Mouse (Mus musculus) hindbrain, embryonic 16.5 days (tissue): Measurements from ENCODE around the gene Nectin4. TPM values are rescaled to one million over a fixed set of nuclear protein-coding genes. Genes with fewer than 3 reads are reported as not detected.
A peak's percentile ranks its signal among the peaks of the same experiment; 100 is the strongest.

ENCODE experiments used
- ATAC-seq: fragments of 200-750 bp; cut with Nextera tagmentation; 2 replicates; pipeline ENCODE4 v1.8.0; 2017; ENCODE audit warnings: moderate TSS enrichment, moderate library complexity
- H3K27ac ChIP-seq: fragments of 300-500 bp; sonication (generic); 2 replicates; pipeline ENCODE4 v1.5.1; 2014; ENCODE audit warnings: low read depth, mild to moderate bottlenecking, control low read depth, low read length, moderate library complexity
- H3K27me3 ChIP-seq: fragments of 300-500 bp; sonication (generic); replicated peaks from 2 replicates; pipeline ENCODE4 v1.6.1; 2014; ENCODE audit warnings: low read length; ENCODE audit not compliant: control insufficient read depth, insufficient read depth
- H3K36me3 ChIP-seq: fragments of 300-500 bp; sonication (generic); 2 replicates; pipeline ENCODE4 v1.6.1; 2014; ENCODE audit warnings: mild to moderate bottlenecking, low read length, moderate library complexity, mixed read lengths; ENCODE audit not compliant: control insufficient read depth, insufficient read depth
- H3K4me1 ChIP-seq: fragments of 300-500 bp; sonication (generic); 2 replicates; pipeline ENCODE4 v1.6.1; 2014; ENCODE audit warnings: low read depth, low read length; ENCODE audit not compliant: control insufficient read depth, insufficient read depth
- H3K4me2 ChIP-seq: fragments of 300-500 bp; sonication (generic); 2 replicates; pipeline ENCODE4 v1.6.1; 2014; ENCODE audit warnings: mild to moderate bottlenecking, low read length, control low read depth, moderate library complexity
- H3K4me3 ChIP-seq: fragments of 300-500 bp; sonication (generic); 2 replicates; pipeline ENCODE4 v1.5.1; 2014; ENCODE audit warnings: mild to moderate bottlenecking, low read length, control low read depth, moderate library complexity
- H3K9ac ChIP-seq: fragments of 300-500 bp; sonication (generic); 2 replicates; pipeline ENCODE4 v1.6.1; 2014; ENCODE audit warnings: low read depth, mild to moderate bottlenecking, control low read depth, low read length, moderate library complexity
- H3K9me3 ChIP-seq: fragments of 300-500 bp; sonication (generic); 2 replicates; pipeline ENCODE4 v1.6.1; 2014; ENCODE audit warnings: mild to moderate bottlenecking, low read length, moderate library complexity; ENCODE audit not compliant: control insufficient read depth
- WGBS: fragments of 180-500 bp; shearing (Covaris S2); extraction: QIAGEN DNeasy Blood & Tissue Kit; methylation state at CpG from one replicate; pipeline ENCODE4 v1.1.7; 2014; 5-methylcytosine and 5-hydroxymethylcytosine counted together
- polyA plus RNA-seq: library from polyadenylated mRNA; unstranded; fragments of >200 nt; fragmentation: Nextera tagmentation; extraction: Ambion mirVana; gene quantifications from 2 replicates; pipeline ENCODE4 v1.2.1, GENCODE M21; 2015

Gene Nectin4
- polyA plus RNA-seq, 1 experiment from 2014 or later, result 4.7 TPM

- ATAC-seq, result peak; percentile 88
- Histone ChIP-seq H3K27me3 (no peaks in the 10 kb centered on the region), H3K4me2 (peak overlapping the region; percentile 77), H3K9ac (peak overlapping the region; percentile 99), H3K4me3 (peak overlapping the region; percentile 90), H3K27ac (peak overlapping the region; percentile 100), H3K9me3 (no peaks in the 10 kb centered on the region), H3K4me1 (peaks cover 32% of the 10 kb centered on the region), H3K36me3 (no peaks in the 10 kb centered on the region; the same call in 1 of the 2 replicates)
- WGBS, result under 1% methylated on average over 50 of the region's 61 CpGs
Observed at GRCm38 (mm10) chr1:171329433-171330215, 40.3 kb upstream of the Nectin4 start.

DNA sequence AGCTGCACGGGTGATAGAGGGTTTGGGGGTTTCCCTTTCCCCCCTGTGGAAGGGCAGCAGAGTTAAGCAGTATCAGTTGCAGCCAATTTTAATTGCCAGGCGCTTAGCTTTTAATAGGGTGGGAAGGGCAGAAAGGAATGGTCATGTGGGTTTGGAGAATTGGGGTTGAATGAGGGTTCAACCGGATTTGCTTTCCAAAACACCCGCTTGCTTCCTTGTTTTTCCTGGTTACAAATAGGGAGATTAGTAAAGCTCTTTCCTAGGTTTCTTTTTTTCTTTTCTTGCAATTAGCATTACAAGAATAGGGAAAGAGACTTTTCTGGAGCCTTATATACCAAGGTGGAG, 39.7 kb upstream of the Nectin4 start:
- peak overlapping the region; percentile 100 for H3K27ac ChIP-seq
- no peaks in the 10 kb centered on the region for H3K27me3 ChIP-seq
- WGBS, result 0% methylated on average over 4 of the region's 4 CpGs
- H3K36me3 ChIP-seq, result no peaks in the 10 kb centered on the region
- peaks cover 32% of the 10 kb centered on the region for H3K4me1 ChIP-seq
- H3K9me3 ChIP-seq, result no peaks in the 10 kb centered on the region
- H3K4me3 ChIP-seq, result peak overlapping the region; percentile 90
- ATAC-seq, result no peak; the same call in 1 of the 2 replicates
- peak overlapping the region; percentile 99 for H3K9ac ChIP-seq
- H3K4me2 ChIP-seq, result peak overlapping the region; percentile 77

DNA sequence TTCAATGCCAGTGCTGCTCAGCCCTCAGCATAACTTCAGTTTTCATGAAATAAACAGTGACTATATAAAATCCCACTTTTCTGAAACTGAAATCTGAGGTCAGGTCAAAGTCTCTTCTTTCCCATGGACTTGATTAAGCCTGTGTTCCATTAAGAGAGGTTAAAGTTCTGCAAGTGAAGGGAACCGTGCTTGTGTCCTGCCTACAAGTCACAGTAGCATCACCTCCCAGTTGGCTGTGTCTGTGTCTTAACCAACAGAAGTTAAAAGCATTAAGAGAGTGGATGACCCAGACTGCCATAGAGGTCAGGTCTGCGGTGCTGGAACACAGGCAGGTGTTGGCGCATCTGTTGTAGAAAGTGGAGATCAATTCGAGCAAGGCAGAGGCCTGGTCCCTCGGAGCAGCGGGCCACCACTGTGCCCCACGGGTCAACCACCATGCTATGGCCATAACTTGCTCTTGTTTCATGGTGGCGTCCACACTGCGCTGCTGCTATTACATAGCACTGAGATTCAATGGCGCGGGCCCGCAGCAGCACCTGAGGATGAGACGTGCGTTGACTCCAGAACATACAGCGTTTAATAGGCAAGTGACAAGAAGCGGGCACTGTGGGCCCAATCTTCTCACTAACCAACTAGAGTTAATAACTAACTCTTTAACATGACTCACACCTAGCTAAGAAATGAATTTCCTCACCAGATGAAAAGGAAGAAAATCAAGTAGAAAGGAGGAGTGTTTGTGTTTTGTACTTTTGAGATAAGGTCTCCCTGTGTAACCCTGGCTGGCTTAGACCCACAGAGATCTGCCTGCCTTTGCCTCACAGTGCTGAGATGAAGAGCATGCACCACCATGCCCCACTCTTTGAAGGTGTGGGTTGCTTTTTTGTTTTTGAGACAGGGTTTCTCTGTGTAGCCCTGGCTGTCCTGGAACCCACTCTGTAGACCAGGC, 27.4 kb upstream of the Nectin4 start:
- Histone ChIP-seq H3K27ac (no peak overlapping the region), H3K27me3 (no peaks in the 10 kb centered on the region), H3K9ac (no peak overlapping the region), H3K4me1 (peaks cover 20% of the 10 kb centered on the region), H3K4me3 (no peak overlapping the region), H3K9me3 (peaks cover 6% of the 10 kb centered on the region), H3K36me3 (peaks cover 45% of the 10 kb centered on the region), H3K4me2 (no peak overlapping the region)
- whole genome bisulfite sequencing, result 95% methylated on average over 16 of the region's 16 CpGs
- no peak for ATAC-seq

- peaks cover 6% of the 10 kb centered on the region for H3K9me3 ChIP-seq
- no peak overlapping the region for H3K4me3 ChIP-seq
- peaks cover 20% of the 10 kb centered on the region for H3K4me1 ChIP-seq
- WGBS, result 88% methylated on average over 9 of the region's 9 CpGs
- H3K4me2 ChIP-seq, result peak overlapping the region; percentile 91
- H3K9ac ChIP-seq, result no peak overlapping the region
- no peaks in the 10 kb centered on the region for H3K27me3 ChIP-seq
- no peak for ATAC-seq
- no peak overlapping the region for H3K27ac ChIP-seq
- H3K36me3 ChIP-seq, result peaks cover 38% of the 10 kb centered on the region
Observed at GRCm38 (mm10) chr1:171343922-171344677, 25.8 kb upstream of the Nectin4 start.

GRCm38 (mm10) chr1:171344715-171345114, 25.2 kb upstream of the Nectin4 start:
- H3K9ac ChIP-seq, result peak overlapping the region; percentile 86
- H3K4me2 ChIP-seq, result peak overlapping the region; percentile 91
- no peaks in the 10 kb centered on the region for H3K27me3 ChIP-seq
- peak overlapping the region; percentile 89 for H3K4me3 ChIP-seq
- H3K27ac ChIP-seq, result peak overlapping the region; percentile 77; the same call in 1 of the 2 replicates
- H3K9me3 ChIP-seq, result peaks cover 6% of the 10 kb centered on the region
- no peak for ATAC-seq
- H3K4me1 ChIP-seq, result peaks cover 20% of the 10 kb centered on the region
- peaks cover 32% of the 10 kb centered on the region for H3K36me3 ChIP-seq
- whole genome bisulfite sequencing, result 83% methylated on average over 9 of the region's 9 CpGs

GRCm38 (mm10) chr1:171345225-171346094, 24.4 kb upstream of the Nectin4 start, which contains the start of the genes Nit1 and Pfdn2:
Nit1 (minus strand) TSS chr1:171345646.
Pfdn2 (plus strand) TSS chr1:171345670.
- H3K4me3 ChIP-seq, result peak within 1 kb of the TSS; percentile 89
- H3K4me1 ChIP-seq, result peaks cover 20% of the 10 kb centered on the region
- H3K4me2 ChIP-seq, result peak within 1 kb of the TSS; percentile 91
- peak; percentile 95 for ATAC-seq
- peak within 1 kb of the TSS; percentile 86 for H3K9ac ChIP-seq
- H3K9me3 ChIP-seq, result peaks cover 6% of the 10 kb centered on the region
- no peaks in the 10 kb centered on the region for H3K27me3 ChIP-seq
- peak within 1 kb of the TSS; percentile 77 for H3K27ac ChIP-seq
- H3K36me3 ChIP-seq, result peaks cover 24% of the 10 kb centered on the region
- 1% methylated on average over 53 of the region's 53 CpGs for WGBS

GRCm38 (mm10) chr1:171346095-171346450, 23.8 kb upstream of the Nectin4 start:
- 2% methylated on average over 14 of the region's 14 CpGs for WGBS

DNA sequence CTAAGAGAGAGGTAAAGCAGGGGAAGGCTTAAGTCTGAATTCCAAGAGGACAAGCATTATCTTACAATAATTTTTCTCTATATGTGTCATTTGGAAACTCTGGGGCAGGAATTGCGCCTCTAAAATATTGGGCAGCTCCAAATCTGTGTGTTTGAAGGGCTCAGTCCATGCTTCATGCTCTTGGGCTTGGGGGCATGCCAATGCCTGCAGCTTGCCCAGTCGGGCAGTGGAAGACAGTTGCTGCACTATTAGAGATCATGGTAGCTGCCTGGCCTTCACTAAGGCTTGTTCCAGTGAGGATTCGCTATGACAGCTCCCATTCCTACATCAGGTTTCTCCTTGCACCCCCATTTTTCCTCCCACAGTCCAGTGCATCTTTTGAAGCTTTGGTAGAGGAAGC, 21.2 kb upstream of the Nectin4 start:
- ATAC-seq, result no peak
- Histone ChIP-seq H3K27me3 (no peaks in the 10 kb centered on the region), H3K9me3 (peaks cover 6% of the 10 kb centered on the region), H3K27ac (no peak overlapping the region), H3K4me3 (no peak overlapping the region), H3K4me2 (no peak overlapping the region), H3K9ac (no peak overlapping the region), H3K36me3 (no peaks in the 10 kb centered on the region), H3K4me1 (peaks cover 20% of the 10 kb centered on the region)
- WGBS, result 91% methylated on average over 3 of the region's 3 CpGs

More at GRCm38 (mm10) chr1:171346095-171346450, 23.8 kb upstream of the Nectin4 start:
- H3K9ac ChIP-seq, result peak overlapping the region; percentile 86
- peaks cover 6% of the 10 kb centered on the region for H3K9me3 ChIP-seq
- peaks cover 19% of the 10 kb centered on the region for H3K36me3 ChIP-seq
- no peaks in the 10 kb centered on the region for H3K27me3 ChIP-seq
- H3K4me1 ChIP-seq, result peaks cover 20% of the 10 kb centered on the region
- peak overlapping the region; percentile 89 for H3K4me3 ChIP-seq
- peak overlapping the region; percentile 77 for H3K27ac ChIP-seq
- ATAC-seq, result no peak; the same call in 1 of the 2 replicates
- H3K4me2 ChIP-seq, result peak overlapping the region; percentile 91
